Mouse (Mus musculus): ENCODE measurements around the gene Smap2.
A peak's percentile ranks its signal among the peaks of the same experiment; 100 is the strongest.
"Not testable (repeated sequence)": the region's sequence is repeated elsewhere in the genome, so short reads cannot be mapped to it uniquely, and the experiment has no call there.

The Smap2 gene

DNA sequence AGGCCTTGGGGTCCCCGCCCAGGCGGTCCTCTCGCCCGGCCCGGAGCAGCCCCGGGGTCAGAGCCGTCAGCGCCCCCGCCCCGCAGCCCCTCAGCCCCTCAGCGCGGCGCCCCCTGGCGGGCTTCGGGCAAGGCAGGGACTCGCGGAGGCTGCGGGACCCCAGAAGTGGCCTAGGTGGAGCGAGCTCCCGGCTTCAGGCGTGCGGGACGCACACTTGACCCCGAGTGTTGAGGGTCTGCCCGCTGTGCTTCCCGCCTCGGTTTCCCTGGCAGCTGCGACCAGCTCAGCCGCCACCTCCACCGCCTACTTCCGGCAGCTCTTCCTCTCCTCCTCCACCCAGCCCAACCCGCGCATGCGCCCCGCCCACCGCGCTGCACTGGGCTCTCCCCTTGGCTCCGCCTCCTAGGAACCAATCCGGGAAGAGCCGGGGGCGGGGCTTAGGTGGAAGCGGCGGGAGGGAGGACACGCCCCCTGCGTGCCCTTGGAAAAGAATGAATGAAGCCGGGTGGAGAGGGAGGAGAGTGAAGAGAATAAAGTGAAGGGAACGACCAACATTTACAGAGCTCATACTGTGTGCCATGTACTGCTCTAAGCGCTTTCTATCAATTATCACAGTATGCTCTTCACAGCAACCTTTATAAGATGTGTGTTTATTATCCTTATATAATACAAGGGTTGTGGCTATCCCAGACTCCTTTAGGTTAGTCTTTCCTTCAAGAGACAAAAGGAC, at the start of gene Smap2:
Gene Smap2, minus strand, starts transcription at position 320 of the 730 bp plus-strand sequence.
- DNase-seq (ENCODE audit: low spot score in 2 of 2): peak; percentile 98

DNA sequence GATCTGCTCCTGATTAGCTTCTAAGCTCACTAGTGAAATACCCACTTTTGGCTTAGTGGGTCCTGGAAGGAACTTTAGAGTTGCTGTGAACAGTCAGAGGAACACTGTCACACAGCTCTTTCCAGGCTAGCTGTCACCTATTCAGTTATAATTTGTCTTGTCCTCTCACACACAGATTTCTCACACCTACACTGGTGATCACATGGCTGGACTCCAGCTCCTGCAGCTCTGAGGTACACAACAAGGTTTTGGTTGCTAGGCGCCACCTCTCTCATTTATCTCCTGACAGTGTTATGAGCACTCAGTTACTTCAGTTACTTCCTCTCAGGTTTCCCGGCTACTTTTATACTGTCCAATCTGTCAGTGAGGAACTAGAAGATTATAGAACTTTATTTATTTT, 48.3 kb upstream of the Smap2 start:
- peak in 1 of 2 experiments; percentile 10 for DNase-seq (ENCODE audit: low spot score in 2 of 2)

DNA sequence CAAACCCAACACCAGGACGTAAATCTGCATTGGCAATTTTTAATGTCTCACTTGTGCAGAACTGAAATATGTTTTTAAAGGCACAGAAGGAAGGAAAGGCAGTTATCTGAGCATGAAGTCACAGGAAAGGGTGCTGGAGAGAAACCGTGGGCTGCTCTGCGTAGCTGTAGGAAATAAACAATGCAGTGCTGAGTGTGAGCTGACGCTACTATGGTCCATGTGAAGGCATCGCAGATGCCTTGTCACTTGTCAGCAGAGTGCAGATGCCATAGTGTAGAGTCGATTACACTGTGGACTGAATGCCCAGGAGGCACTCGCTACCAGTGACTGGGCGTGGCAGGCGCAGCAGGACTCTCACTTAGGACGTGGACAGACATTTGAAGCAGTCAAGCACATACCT, 42.2 kb upstream of the Smap2 start:
- DNase-seq (ENCODE audit: low spot score in 2 of 2): not testable (repeated sequence)

DNA sequence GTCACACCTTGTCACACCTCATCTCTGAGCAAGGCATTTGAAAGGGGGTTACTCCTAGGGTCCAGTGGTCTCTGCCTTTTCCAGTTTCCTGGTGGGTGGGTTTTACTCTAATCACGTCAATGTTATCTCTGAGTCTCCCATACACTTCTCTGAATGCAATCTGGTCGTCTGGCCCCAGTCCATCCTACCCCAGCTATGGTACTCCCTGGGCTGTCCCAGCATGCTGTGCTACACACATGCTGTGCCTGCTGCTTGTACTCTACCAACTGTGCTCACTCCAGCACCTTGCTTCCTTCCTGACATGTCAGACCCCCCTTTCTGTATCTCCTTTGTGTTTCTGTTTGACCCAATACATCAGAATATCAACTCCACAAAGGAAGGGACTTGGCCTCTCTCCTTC, 40.0 kb upstream of the Smap2 start:
- DNase-seq (ENCODE audit: low spot score in 2 of 2): no peak

DNA sequence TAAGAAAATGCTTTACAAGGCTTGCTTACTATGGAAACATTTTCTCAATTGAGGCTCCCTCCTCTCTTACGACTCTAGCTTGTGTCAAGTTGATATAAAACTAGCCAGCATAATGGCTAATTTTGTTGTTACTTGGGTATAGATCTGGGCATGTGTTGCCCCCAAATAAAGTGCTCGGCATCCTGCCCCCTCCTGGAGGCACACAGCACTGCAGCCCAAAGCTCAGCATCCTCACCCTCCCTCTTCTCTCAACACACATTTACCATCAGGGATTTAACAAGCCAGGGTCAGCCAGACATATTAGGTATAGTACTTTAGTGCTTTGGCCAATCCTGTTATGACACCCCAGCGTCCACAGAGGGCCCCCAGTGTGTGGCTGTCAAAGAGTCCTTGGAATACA, 39.3 kb upstream of the Smap2 start:
- DNase-seq (ENCODE audit: low spot score in 2 of 2): no peak

DNA sequence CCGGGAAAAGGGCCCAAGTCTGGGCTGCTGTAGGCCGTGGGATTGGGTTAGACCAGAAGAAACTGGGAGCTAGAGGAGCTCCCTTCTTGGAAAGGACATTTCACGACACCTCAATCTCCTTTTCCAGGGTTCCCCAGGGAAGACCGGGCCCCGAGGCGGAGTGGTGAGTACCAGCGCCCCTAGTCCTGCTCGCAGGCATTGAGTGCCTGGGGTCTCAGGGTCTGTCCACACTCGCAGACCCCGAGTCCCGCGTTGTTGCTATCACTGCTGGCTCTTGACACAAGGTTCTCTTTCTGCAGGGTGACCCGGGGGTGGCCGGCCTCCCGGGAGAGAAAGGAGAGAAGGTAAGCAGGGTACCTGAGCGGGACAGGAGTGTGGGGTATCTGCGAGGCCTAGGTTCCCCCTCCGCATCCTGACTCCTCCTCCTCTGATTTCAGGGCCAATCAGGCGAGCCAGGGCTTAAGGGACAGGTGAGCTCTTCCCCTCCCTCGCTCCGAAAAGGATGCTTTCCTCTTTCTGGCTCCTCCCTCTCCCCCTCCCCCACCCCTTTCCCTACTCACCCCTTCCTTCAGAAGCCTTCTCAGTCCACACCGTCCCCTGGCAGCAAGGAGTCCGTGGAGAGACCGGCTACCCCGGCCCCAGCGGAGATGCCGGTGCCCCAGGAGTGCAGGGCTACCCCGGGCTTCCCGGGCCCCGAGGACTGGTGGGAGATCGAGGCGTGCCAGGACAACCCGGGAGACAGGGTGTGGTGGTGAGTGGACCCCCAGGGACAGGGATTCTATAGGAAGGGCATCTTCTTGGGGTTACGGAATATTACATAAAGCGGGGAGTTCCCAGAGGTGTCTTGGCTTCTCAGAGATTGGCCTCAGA, 35.6 kb upstream of the Smap2 start:
- no peak for DNase-seq (ENCODE audit: low spot score in 2 of 2)

DNA sequence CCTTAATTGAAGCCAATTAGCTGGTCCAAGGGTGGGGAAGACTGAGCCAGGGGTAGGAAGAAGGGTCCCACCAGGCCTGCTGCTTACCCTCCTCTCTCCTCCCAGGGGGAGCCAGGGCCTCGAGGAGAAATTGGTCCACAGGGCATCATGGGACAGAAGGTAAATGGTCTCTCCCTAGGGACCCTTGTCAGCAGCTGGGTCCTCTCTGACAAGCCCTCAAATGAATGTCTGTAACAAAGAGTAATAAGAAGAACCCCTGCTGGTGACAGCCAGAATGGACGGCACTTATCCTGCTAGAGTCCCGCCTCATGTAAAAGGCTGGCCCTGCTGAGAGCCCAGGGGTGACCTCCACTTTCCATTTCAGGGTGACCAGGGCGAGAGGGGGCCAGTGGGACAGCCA, 34.8 kb upstream of the Smap2 start:
- DNase-seq (ENCODE audit: low spot score in 2 of 2): no peak

DNA sequence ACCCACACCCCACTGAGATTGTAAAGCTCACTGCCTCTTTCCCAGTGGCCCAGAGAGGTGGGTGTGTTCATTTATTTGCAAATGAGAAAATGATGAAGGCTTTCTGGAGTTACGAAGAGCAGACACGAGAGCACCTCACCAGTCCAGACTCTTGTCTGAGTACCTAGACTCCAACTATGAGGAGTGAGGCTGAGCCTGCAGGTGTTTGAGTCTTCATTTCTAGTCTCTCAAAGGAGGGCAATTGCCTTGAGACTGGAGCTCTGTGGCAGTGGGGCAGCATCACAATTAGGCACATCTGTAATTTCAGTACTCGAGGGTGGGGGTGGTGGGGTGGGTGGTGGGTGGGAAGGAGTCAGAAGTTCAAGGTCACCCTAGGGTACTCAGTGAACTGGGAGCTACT, 25.9 kb upstream of the Smap2 start:
- DNase-seq (ENCODE audit: low spot score in 2 of 2): no peak

DNA sequence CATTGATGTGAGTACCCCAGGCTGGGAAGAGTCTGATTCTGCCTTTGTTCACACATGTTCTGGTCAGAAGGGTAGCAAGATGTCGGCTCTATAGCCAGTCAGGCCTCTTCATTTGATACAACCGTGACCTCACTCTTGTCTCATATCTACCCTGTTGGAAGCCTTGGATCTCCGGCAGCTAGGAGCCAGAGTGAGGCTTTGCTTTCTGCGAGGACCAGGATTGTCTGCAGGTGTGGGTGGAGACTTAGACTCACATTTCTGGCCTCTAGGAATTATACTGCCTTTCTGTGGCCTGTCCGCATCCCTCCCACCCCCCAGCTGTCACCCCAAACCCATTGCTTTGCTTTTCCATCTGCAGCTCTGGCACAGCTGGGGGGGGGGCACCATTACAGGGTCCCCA, 25.4 kb upstream of the Smap2 start:
- DNase-seq (ENCODE audit: low spot score in 2 of 2): no peak

DNA sequence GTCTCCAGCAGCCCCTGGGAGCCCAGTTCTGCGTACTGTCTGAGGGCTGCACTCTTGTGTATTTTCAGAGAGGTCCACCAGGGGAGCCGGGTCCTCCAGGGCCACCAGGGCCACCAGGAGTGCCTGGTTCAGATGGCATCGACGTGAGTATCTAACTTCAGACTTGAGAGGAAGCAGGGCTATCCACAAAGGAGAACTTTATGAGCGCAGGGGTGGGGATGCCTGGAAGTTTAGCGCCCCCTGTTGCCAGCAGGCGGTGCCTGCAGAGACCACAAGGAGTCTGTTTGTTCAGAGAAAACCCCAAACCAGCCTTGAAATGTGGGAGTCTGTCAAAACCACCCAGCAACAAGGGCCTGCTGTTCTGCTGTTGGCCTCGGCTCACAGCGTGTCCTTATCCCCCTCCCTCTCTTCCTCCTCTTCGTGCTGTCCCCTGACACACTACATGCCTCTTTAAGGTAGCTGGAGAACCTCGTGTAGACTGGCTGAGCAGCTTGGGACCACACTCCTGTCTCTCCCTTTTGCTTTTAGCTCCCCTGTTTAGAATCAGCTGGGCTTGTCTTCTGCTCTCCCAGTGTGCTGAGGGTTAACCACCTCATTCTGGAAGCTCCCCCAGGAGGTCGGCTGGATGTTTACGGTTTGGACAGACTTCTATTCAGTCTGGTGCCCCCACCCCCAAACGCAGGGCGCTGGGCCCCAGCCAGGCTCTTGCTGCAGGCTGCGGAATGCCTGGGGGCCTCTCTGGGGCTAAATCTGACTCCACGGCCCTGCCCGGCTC, 24.0 kb upstream of the Smap2 start:
- peak; percentile 24 to 39 for DNase-seq (ENCODE audit: low spot score in 2 of 2)

DNA sequence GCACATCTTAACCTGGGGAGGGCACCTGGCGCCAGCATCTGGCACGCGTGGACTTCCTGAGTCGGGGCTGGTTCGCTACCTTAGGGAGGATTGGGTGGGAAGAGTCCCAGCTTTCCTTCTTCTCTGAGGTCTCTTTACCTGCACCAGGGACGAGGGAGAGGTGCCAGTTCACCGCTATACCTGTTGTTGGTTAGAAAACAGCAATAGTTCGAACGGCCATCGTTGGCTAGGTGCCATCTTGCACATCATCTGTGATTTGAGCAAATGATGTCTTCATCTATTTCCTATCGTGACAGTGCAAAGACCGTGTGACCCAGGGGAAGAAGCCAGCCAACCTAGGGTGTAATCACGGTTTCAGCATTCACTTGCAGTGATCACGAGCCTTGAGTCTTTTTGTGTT, 23.3 kb upstream of the Smap2 start:
- DNase-seq (ENCODE audit: low spot score in 2 of 2): no peak

DNA sequence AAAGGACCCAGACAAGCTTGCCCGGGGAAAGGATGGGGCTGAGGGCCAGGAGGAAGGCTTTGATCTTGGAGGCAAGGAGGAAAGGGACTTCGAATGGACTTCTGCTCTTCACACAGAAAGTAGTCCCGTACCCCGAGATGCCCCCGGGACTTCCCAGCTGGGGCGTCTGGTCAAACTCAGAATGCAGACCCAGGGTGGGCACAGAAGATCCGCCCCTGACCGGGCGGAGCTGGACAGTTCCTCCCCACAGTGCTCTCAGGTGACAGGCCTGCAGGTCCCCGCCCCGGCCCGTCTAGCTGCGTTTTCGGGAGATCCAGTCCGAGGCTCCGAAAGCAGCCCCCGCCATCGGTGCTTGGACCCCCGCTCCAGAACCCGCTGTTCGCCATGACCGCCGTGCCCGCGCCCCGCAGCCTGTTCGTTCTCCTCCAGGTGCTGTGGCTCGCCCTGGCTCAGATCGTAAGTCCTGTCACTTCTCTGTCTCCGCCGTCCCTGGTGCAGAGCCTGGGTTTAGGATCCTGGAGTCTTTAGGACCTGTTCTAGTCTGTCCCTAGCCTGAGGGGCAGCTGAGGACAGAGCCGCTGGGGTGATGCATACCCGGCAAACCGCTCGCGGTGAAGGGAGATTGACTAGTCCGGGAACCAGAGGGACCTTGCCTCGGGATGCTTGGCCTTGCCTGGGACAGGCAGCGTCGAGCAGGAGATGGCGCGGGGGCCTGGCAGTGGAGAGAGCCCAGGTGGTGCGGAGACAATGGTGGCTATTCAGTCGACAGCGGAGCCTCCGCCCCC, 22.5 kb upstream of the Smap2 start, which contains the start of gene Col9a2:
Gene Col9a2, plus strand, starts transcription at position 55 of the 785 bp plus-strand sequence.
- DNase-seq (ENCODE audit: low spot score in 2 of 2): no peak

DNA sequence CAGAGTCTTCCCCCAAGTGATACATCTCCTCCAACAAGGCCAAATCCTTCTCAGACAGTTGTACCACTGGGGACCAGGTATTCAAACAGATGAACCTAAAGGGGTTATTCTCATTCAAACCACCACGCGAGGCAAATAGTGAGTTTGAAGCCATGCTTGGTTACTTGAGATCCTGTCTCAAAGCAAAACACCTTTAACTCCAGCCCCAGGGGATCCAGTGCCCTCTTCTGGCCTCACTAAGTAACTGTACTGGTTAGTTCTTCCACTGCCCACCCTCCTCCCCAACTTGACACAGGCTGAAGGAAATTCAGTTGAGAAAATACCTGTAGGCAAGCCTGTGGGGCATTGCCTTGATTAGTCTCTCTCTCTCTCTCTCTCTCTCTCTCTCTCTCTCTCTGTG, 16.0 kb upstream of the Smap2 start:
- no peak for DNase-seq (ENCODE audit: low spot score in 2 of 2)

DNA sequence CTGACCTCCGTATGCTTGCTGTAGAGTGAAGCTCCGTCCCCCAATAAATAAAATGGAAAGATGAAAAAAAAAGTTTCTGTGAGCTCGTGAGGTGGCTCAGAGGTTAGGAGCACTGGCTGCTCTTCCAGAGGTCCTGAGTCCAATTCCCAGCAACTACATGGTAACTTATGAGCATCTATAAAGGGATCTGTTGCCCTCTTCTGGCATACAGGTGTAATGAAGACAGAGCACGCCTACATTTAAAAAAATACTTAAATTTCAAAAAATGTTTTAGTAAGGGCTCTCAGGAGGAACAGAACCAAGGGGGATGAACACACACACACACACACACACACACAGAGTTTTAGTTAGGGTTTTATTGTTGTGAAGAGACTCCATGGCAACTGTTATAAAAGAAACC, 14.4 kb upstream of the Smap2 start:
- DNase-seq (ENCODE audit: low spot score in 2 of 2): no peak

DNA sequence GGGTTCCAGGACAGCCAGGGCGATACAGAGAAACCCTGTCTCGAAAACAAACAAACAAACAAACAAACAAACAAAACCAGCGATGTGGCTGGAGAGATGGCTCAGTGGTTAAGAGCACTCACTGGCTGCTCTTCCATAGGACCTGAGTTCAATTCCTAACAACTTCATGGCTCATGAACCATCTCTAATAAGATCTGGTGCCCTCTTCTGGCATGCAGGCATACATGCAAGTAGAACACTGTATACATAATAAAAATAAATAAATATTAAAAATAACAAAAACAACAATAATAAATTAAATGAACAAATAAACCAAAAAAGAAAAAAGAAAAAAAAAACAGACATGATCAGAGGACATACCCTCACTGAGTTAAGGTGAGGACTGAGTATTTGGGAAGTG, 12.6 kb upstream of the Smap2 start:
- no peak for DNase-seq (ENCODE audit: low spot score in 2 of 2)

DNA sequence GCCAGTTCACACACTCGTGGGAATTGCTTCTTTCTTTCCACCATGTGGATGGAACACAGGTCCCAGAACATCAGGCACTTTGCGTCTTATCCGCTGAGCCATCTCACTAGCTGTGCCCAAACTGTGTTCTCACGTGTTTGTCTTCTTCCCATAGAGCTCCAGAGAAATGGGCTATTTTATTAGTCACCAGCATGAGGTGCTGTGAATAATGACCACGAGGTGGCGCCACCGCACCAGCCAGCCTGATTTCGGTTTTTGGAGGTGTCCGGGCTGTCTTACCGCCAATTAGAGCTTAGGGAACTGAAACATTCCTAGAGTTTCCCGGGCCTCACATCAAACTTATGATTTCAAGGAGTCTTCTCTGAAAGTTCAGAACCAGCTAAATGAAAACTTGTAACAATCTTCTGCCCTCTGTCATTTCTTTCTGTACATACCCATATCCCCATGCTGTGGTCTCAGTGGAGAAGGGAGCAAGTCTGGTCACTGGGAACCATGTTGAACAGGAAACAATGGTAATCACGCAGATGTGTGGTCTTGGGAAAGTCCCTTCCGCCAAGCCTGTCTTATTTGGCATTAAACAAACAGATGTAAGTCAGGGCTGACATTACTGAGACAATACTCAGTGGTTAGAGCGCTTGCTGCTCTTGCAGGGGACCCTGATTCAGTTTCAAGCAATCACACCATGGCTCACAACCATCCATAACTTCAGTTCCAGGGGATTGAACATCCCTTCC, 11.8 kb upstream of the Smap2 start:
- peak in 1 of 2 experiments; percentile 18 for DNase-seq (ENCODE audit: low spot score in 2 of 2)

DNA sequence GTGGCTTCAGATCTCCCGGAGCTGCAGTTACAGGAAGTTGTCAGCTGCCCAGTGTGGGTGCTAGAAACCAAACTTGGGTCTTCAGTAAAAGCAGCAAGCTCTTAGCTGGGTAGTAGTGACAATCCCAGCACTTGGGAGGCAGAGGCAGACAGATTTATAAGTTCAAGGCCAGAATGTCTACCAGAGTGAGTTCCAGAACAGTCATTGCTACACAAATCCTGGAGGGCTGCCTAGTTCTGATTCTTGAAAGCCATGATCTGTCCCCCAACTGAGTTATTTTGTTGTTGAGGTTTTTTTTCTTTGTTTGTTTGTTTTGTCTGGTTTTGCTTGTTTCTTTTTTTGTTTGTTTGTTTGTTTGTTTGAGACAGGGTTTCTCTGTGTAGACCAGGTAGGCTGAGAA, 11.1 kb upstream of the Smap2 start:
- no peak for DNase-seq (ENCODE audit: low spot score in 2 of 2)

DNA sequence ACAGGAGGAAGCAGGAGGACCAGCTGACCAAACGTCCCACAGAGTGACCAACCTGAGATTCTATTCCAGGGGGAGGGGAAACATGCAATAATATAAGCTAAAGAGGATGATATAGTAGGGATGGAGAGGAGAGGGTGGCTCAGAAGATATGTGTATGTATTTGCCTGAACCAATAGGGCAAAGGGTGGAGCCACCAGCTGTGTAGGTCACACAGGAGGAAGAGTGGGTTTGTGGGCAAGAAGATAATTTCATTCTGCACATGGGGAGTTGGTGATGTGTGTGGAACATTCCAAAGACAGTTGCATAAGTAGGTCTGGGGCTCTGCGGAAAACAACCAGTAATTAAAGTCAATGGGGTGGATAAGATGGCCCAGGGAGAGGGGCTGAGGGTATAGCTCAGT, 8.6 kb upstream of the Smap2 start:
- DNase-seq (ENCODE audit: low spot score in 2 of 2): no peak

DNA sequence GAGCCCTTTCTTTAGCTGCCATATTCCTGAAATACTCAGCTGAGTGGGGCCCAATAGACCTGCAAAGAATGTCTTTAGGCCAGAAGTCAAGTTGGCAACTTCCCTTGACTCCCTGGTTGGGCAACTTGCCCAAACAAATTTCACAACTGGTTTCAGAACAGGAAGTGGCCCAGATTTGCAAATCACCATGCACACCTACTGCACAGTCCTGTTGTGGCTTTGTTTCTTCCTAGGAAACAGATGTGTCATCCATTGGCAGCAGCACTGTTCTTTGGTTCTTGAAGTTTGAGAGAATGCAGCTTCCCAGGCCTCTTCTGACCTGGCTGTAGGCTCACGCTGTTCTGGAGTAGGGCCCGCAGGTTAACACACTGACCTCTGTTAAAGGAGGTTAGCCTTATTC, 6.9 kb upstream of the Smap2 start:
- DNase-seq (ENCODE audit: low spot score in 2 of 2): peak; percentile 32 to 46

DNA sequence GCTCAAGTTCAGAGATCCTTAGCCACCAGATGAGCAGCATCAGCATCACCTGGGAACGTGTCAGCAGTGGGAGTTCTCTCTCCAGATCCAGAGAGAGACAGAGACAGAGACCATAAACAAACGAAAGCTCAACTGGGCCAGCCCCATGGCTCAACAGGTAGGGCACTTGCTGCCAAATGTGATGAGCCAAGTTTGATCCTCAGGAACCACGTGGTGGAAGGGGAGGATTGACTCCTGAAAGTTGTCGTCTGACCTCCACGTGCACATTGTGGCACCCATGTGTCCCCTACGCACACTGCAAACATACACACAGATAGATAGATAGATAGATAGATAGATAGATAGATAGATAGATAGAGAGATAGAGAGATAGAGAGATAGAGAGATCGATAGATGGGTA, 6.4 kb upstream of the Smap2 start:
- no peak for DNase-seq (ENCODE audit: low spot score in 2 of 2)

DNA sequence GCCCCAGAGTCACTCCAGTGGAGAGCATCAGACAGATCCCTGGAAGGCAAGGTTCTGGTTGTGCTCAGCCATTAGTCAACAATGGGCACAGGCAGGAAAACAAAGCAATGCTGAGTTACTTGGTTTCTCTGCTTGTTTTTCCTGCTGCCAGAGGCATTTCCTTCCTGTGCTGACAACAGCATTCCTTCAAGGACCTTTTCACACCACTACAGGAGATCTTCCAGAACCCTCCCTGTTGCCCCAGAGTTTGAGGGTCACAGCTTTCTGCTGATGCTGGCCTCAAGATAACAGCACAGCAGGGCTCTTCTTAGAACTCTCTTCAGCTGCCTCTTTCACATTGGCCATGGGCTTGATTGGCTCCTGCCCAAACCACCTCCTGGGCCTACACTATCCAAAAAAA, 4.9 kb upstream of the Smap2 start:
- DNase-seq (ENCODE audit: low spot score in 2 of 2): no peak
